Mouse (Mus musculus) liver, adult 2 months (tissue): Measurements from ENCODE around the gene Cyp4f17. TPM values are rescaled to one million over a fixed set of nuclear protein-coding genes. Genes with fewer than 3 reads are reported as not detected.

Source experiments
- DNase-seq: peaks from one replicate; pipeline ENCODE4 v3.0.0-alpha.2; 2011; ENCODE audit warnings: low read depth, low spot score; ENCODE audit errors: extremely low read depth
- H3K27ac ChIP-seq: fragments of 200-500 bp; replicated peaks from 2 replicates; pipeline ENCODE4 v1.5.1; 2012; ENCODE audit warnings: low read depth, mild to moderate bottlenecking, control low read depth, inconsistent platforms, low read length; ENCODE audit not compliant: insufficient read depth
- H3K27me3 ChIP-seq: fragments of 200-500 bp; 2 replicates; pipeline ENCODE4 v1.6.1; 2012; ENCODE audit warnings: mild to moderate bottlenecking, moderate library complexity, low read length, inconsistent platforms; ENCODE audit not compliant: control insufficient read depth, insufficient read depth
- H3K36me3 ChIP-seq: fragments of 200-500 bp; 2 replicates; pipeline ENCODE4 v1.6.1; 2012; ENCODE audit warnings: low read length, inconsistent platforms; ENCODE audit not compliant: control insufficient read depth, insufficient read depth
- H3K4me1 ChIP-seq: fragments of 200-500 bp; 2 replicates; pipeline ENCODE4 v1.6.1; 2011; ENCODE audit warnings: low read length; ENCODE audit not compliant: control insufficient read depth, insufficient read depth
- H3K4me3 ChIP-seq: fragments of 200-500 bp; 2 replicates; pipeline ENCODE4 v1.5.1; 2011; ENCODE audit warnings: low read depth, mild to moderate bottlenecking, control low read depth, low read length, moderate library complexity; ENCODE audit not compliant: insufficient read depth
- H3K79me2 ChIP-seq: fragments of 200-500 bp; 2 replicates; pipeline ENCODE4 v1.6.1; 2012; ENCODE audit warnings: inconsistent platforms, mild to moderate bottlenecking, low read length, moderate library complexity; ENCODE audit not compliant: control insufficient read depth, insufficient read depth
- H3K9ac ChIP-seq: fragments of 200-500 bp; 2 replicates; pipeline ENCODE4 v1.6.1; 2012; ENCODE audit warnings: low read depth, mild to moderate bottlenecking, control low read depth, inconsistent platforms, low read length
- CTCF ChIP-seq: fragments of 200-500 bp; IDR thresholded peaks from 2 replicates; pipeline ENCODE4 v1.5.1; 2011; ENCODE audit warnings: low read depth, low read length, control low read depth
- POLR2A ChIP-seq: fragments of 200-500 bp; IDR thresholded peaks from 2 replicates; pipeline ENCODE4 v1.6.1; 2011; ENCODE audit warnings: low read length, control low read depth; ENCODE audit not compliant: insufficient read depth; ENCODE audit errors: extremely low read depth
- WGBS: fragments of 180-500 bp; shearing (Covaris S2); methylation state at CpG from one replicate; pipeline ENCODE4 v1.1.7; 2018; 5-methylcytosine and 5-hydroxymethylcytosine counted together
- polyA plus RNA-seq: library from polyadenylated mRNA; depleted of rRNA; stranded (reverse); fragments of >200 nt; gene quantifications from 2 replicates; pipeline ENCODE4 v1.2.3, GENCODE M21; 2012; rRNA removed
- total RNA-seq: library from RNA; depleted of rRNA; stranded (reverse); fragments of >200 nt; gene quantifications from 2 replicates; pipeline ENCODE4 v1.2.3, GENCODE M21; 2014; rRNA removed

The Cyp4f17 gene
- total RNA-seq = 10.2 and 14.1 TPM in 2 replicates
- 18.7 and 20.1 TPM in 2 replicates for polyA plus RNA-seq

GRCm38 (mm10) chr17:32505851-32506728, at the start of gene Cyp4f17:
Gene Cyp4f17, plus strand, starts transcription at chr17:32506050.
- WGBS = under 1% methylated on average over 30 of the region's 30 CpGs
- H3K4me3 ChIP-seq = peak within 1 kb of the TSS; percentile 61
- H3K27ac ChIP-seq = peak within 1 kb of the TSS; percentile 90
- peak; percentile 88 for TF ChIP-seq POLR2A
- TF ChIP-seq CTCF = no peak
- no peaks in the 10 kb centered on the region for H3K27me3 ChIP-seq
- H3K9ac ChIP-seq = peak within 1 kb of the TSS; percentile 90
- no peaks in the 10 kb centered on the region; the same call in 1 of the 2 replicates for H3K79me2 ChIP-seq
- peaks cover 20% of the 10 kb centered on the region for H3K4me1 ChIP-seq
- DNase-seq = peak; percentile 78
- H3K36me3 ChIP-seq = peaks cover 13% of the 10 kb centered on the region

- TF ChIP-seq POLR2A (no peak), CTCF (no peak)
- Histone ChIP-seq H3K4me1 (no peaks in the 10 kb centered on the region), H3K36me3 (no peaks in the 10 kb centered on the region), H3K27me3 (no peaks in the 10 kb centered on the region), H3K79me2 (no peaks in the 10 kb centered on the region), H3K27ac (no peak overlapping the region), H3K4me3 (no peak overlapping the region), H3K9ac (no peak overlapping the region)
- DNase-seq = peak; percentile 58
- 61% methylated on average over 7 of the region's 7 CpGs for WGBS
Measured at GRCm38 (mm10) chr17:32468494-32468893, 37.4 kb upstream of the Cyp4f17 start.

- H3K9ac ChIP-seq = no peak overlapping the region
- DNase-seq = no peak
- WGBS = 84% methylated on average over 4 of the region's 4 CpGs
- no peaks in the 10 kb centered on the region for H3K79me2 ChIP-seq
- H3K27ac ChIP-seq = no peak overlapping the region
- TF ChIP-seq POLR2A (no peak), CTCF (no peak)
- no peaks in the 10 kb centered on the region for H3K36me3 ChIP-seq
- H3K4me3 ChIP-seq = no peak overlapping the region
- no peaks in the 10 kb centered on the region for H3K4me1 ChIP-seq
- H3K27me3 ChIP-seq = no peaks in the 10 kb centered on the region
Measured at GRCm38 (mm10) chr17:32470795-32471194, 35.1 kb upstream of the Cyp4f17 start.

GRCm38 (mm10) chr17:32472176-32472575, 33.7 kb upstream of the Cyp4f17 start:
- H3K9ac ChIP-seq = no peak overlapping the region
- 64% methylated on average over 7 of the region's 7 CpGs for WGBS
- no peak overlapping the region for H3K4me3 ChIP-seq
- TF ChIP-seq CTCF (no peak), POLR2A (no peak)
- no peaks in the 10 kb centered on the region for H3K79me2 ChIP-seq
- no peaks in the 10 kb centered on the region for H3K4me1 ChIP-seq
- no peak overlapping the region for H3K27ac ChIP-seq
- DNase-seq = no peak
- no peaks in the 10 kb centered on the region for H3K36me3 ChIP-seq
- H3K27me3 ChIP-seq = no peaks in the 10 kb centered on the region

- 89% methylated on average over 5 of the region's 5 CpGs for WGBS
- Histone ChIP-seq H3K4me1 (peaks cover 8% of the 10 kb centered on the region), H3K36me3 (no peaks in the 10 kb centered on the region), H3K27ac (no peak overlapping the region), H3K79me2 (no peaks in the 10 kb centered on the region), H3K9ac (no peak overlapping the region), H3K4me3 (no peak overlapping the region), H3K27me3 (no peaks in the 10 kb centered on the region)
- DNase-seq = no peak
- no peak for TF ChIP-seq CTCF
- TF ChIP-seq POLR2A = no peak
Measured at GRCm38 (mm10) chr17:32474954-32475560, 30.8 kb upstream of the Cyp4f17 start.

GRCm38 (mm10) chr17:32477204-32477603, 28.6 kb upstream of the Cyp4f17 start:
- no peak for TF ChIP-seq POLR2A
- no peak for TF ChIP-seq CTCF
- Histone ChIP-seq H3K9ac (no peak overlapping the region), H3K4me1 (peaks cover 19% of the 10 kb centered on the region), H3K27me3 (no peaks in the 10 kb centered on the region), H3K36me3 (no peaks in the 10 kb centered on the region), H3K27ac (no peak overlapping the region), H3K4me3 (no peak overlapping the region), H3K79me2 (no peaks in the 10 kb centered on the region)
- 100% methylated on average over 1 of the region's 1 CpGs for WGBS
- no peak for DNase-seq
